Mouse (Mus musculus) E14TG2a.4 (cell line): ENCODE results near the gene Flt1.

Source experiments
- CTCF ChIP-seq: conservative IDR thresholded peaks from 2 replicates; pipeline ENCODE4 v1.5.1; 2014; ENCODE audit warnings: low read length
- NANOG ChIP-seq: IDR thresholded peaks from 2 replicates; pipeline ENCODE4 v1.6.1; 2014; ENCODE audit warnings: borderline replicate concordance, low read length, mixed read lengths
- POU5F1 ChIP-seq: IDR thresholded peaks from 2 replicates; pipeline ENCODE4 v1.6.1; 2014; ENCODE audit warnings: low read length, borderline replicate concordance

DNA sequence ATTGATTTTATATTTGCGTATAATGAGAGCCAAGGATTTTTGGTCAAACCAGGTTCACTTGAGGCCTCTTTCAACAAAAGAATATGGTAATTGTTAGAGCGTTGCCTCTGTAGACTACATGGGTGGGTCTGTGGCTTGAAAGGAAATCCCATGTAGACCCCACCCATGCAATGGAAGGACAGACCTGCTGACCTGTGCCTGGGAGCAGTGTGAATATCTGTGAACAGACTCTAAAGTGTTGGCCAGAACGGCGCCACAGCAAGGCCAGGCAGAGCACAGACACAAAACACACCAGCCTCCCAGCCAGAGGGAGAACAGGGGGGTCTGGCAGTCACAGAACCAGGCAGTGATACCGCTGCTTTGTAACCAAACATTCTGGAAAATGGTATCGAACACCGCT, 7.5 kb downstream of the Flt1 start:
- TF ChIP-seq CTCF (no peak), POU5F1 (no peak), NANOG (no peak)
